Mouse (Mus musculus): ENCODE measurements at regions not wholly inside any gene's neighbourhood (a gene's known extent, or its start where the extent isn't known, plus 50 kb on each side); places are given as distances from the start of the nearest gene placed in this dataset.
A peak's percentile ranks its signal among the peaks of the same experiment; 100 is the strongest.

- peak in 1 of 2 experiments; percentile 8 for DNase-seq (ENCODE audit: low spot score in 2 of 2)
These were observed 52.0 kb upstream of the 4933409G03Rik start for GRCm38 (mm10) chr2:68530228-68530627.

GRCm38 (mm10) chr2:68531099-68531498 is 51.1 kb upstream of the 4933409G03Rik start:
- DNase-seq (ENCODE audit: low spot score in 2 of 2), result no peak

All from right cerebral cortex, postnatal 36 days (tissue).